Mouse (Mus musculus): ENCODE results near the gene Mrap2. TPM values are rescaled to one million over a fixed set of nuclear protein-coding genes. Genes with fewer than 3 reads are reported as not detected.
"Not testable (repeated sequence)": the region's sequence is repeated elsewhere in the genome, so short reads cannot be mapped to it uniquely, and the experiment has no call there.

Gene Mrap2
- under 1 TPM; 0.18 to 0.33 TPM for total RNA-seq (2021)
- long read RNA-seq, experiment 1: 0 reads
- long read RNA-seq, experiment 2: 0 reads

DNA sequence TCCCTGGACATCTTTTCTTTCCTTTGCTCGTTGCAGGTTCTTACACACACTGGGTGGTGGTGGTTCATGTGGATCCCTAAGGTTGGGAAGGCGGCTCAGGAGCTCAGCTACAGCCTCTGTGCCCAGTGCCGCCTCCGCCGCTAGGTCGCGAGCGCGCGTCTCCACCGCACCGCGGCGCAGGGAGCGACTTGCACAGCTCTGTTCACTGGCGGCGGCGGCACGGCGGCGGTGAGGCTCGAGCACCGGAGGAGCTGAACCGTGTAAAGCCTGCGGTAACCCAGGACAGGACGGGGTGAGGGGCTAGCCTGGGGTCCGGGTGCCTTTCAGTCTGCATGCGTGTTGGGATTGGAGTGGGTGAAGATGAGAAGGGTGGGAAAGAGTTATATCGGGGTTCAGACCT lies at the start of gene Mrap2:
Gene Mrap2 (plus strand): TSS at position 201 of the 400 bp plus-strand sequence.
- peak; percentile 1 for DNase-seq (ENCODE audit: low spot score)

DNA sequence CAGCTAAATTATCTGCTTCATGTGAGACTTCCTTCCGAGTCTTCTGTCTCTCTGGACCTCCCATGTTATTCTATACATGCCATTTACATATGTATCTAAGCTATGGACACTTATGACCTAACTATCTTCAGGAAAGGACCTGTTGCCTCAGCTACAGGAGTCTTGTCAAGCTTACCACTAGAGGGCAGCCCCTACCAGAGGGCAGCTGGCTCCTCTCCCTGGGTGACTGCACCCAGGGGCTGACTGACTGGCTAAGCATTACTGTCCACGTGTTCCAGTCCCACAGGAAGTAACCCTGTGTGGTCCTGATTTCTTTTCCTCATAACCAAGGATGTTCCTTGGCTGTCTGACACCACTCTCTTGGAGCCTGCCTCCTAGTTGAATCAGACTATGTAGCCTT lies 46.1 kb upstream of the Mrap2 start:
- peak; percentile 12 for DNase-seq (ENCODE audit: low spot score)

DNA sequence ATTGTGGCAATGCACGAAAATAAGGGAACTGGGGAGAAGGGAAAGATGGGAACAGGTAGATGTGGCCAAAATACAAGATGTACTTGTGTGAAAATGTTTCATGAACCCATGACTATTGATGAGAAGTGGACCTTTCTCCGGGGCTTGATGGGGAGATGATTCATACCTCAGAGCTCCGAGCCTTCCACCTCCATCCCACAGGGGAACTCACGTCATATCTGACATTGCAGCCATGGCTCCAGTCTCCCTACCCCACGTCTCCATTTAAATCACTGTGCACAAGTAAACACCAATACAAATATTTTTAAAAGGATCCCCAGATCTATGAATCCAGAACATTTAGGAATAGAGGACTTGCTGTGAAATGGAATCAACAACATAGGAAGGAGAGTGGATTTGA lies 29.1 kb upstream of the Mrap2 start:
- no peak for DNase-seq (ENCODE audit: low spot score)

DNA sequence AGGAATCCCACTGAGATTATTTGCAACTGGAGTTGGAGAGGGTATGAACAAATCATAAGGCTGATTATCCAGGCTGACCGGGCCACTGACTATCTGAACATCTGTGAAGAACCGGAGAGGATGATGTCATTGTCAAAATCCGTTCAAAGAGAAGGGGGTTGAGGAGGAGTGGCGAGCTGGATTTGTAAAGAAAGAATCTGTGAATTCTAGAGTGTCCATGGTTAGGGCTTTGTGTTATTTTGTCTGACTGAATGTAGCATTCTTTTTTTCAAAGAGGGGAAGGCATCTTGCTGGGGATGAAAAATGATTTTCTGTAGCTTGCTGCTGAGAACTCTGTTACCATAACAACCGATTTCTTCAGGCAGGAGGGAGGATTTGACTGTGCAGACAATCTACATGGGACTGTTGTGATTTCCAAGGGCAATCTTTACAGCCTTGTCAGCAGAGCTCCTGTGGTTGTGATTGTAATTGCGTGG lies 28.6 kb upstream of the Mrap2 start:
- DNase-seq (ENCODE audit: low spot score): no peak

DNA sequence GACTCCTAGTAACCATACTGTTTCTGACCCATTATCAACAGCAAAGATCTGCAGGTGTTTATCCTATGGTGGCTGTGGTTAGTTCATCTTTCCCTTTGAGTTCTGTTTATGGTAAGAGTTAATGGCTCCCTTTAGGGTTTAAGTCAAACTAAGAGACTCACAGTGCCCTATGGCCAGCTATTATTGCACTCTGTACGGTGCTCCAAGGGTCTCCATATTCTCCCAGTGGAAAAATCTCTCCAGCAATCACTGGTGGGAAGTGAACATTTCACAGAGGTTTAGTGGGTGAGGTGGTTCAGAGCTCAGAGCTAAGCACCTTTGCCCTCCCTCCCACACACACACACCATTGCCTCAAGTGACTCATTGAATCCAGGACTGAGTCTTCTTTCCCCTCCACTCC lies 28.1 kb upstream of the Mrap2 start:
- no peak for DNase-seq (ENCODE audit: low spot score)

DNA sequence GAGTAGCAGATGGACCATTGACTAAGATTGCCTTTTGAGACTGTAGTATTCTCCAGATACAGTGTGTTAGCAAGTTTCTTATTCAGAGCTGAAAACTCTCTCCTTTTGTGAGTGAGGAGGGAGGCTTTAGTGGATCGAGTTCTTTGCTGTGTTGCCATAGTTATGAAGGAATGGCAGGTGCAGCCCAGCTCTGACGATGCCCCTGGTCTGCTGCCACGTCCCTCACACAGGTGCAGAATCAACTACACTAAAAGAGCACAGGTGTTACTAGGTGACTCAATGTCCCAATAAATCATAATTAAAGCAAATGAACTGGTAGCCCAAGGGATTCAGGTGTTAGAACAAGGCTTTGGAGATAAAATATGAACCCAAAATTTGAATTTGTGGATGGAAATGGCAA lies 25.1 kb upstream of the Mrap2 start:
- no peak for DNase-seq (ENCODE audit: low spot score)

DNA sequence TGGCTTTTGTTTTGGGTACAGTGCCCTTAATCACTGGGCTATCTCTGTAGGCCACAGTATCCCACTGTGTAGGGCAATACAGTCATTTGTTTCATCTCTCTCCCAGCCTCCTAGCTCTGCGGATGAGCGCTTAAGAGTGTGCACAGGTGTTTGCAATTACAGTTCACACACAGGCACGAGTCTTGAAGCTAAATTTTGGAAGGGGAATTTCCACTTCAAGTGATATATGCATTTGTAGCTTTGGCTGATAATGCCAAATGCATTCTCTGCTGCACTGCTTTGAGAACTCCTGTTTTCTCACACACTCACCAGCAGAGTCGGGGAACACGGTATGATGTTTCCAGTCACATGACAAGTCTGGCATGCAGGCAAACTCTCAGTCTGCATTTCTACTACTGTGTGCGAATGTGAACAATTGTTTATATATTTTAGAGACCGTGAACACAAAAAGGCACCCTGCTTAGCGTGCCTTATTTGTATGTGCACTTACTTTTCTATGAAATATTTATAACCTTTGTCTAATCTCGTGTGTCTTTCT lies 22.1 kb upstream of the Mrap2 start:
- DNase-seq (ENCODE audit: low spot score): no peak

DNA sequence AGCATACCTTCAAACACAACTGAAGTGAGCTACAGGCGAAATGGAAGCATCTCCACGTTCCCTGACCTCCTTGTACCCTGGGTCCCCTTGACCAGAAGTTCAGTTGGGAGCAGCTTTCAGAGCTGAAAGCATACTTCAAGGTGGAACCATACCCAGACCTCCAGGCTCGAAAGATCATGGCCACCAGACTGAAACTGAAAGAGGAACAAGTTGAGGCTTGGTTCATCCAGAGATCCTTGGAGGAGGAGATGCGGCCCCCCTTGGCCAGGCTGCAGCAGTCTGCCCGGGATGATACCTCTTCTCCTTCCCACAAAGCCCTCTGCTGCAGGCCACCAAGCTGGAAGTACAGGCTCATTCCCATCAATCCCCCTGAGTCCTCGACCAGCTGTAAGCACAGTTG lies 17.1 kb upstream of the Mrap2 start:
- DNase-seq (ENCODE audit: low spot score): not testable (repeated sequence)

DNA sequence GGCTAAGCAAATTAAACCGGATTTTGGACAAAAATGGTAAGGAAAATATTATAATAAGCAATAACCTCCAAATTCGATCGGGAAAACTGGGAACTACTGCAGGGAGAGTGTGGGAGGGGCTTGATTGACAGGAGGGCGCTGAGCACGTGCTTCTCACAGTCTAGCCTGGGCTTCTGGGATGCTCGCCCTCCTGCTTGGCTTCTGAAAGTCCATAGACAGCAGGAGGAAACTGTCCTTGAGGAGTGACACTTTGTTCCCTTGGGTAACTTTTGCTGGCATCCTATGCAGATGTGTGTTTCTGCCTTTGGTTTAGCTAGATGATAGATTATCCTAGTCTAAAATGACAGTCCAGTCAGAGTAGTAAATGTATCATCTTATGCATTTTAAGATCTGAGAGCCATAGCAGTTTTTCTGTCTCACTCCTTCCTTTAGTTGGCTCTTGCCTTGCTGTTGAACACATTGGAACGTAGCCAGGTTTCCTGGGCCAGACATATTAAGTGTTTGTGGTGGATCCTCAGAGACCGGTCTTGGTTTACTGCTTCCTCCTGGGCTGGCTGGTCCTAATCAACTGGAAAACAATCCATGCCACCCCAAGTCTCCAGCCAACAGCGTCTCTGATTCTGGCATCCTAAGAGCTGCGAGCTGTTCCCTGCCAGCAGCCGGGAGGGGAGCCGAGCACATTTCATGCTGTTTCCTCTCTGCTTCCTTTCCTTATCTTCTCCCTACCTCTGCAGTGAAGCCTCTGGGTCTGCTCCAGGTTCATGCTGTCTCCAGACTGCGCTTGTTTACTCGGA lies 8.1 kb upstream of the Mrap2 start:
- no peak for DNase-seq (ENCODE audit: low spot score)

DNA sequence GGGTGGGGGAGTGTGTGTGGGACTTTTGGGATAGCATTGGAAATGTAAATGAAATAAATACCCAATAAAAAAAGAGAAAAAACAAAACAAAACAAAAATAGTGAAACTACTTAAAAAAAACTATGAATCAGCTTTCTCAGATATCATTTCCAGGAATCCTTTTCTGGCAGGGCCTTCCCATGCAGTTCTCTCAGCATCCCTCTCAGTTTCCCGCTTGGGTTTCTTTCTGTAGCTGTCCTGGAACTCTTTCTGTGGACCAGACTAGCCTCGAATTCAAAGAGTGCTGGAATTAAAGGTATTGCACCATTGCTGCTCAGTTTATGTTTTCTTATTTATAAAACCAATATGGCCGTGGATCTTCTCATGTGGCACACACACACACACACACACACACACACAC lies 1.0 kb upstream of the Mrap2 start:
- no peak for DNase-seq (ENCODE audit: low spot score)

DNA sequence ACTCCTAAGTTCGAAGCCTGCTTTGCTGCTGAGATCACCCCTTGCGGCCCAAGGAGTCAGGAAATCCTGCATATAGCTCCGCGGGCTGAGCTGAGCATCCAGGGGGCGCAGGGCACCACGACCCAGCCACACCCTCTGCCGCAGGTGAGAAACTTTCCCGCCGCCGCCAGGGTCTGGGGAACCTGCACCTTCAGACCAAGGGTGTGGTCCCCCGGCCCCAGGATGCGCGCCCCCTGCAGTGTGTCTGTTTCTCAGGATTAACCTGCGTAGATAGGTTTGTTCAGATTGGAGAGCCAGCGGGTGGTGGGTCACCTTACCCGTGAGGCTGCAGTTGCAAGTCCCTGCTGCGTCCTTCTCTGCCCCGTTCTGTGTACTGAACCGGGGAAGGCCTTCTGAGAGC lies 426 bp downstream of the Mrap2 start:
- no peak for DNase-seq (ENCODE audit: low spot score)

DNA sequence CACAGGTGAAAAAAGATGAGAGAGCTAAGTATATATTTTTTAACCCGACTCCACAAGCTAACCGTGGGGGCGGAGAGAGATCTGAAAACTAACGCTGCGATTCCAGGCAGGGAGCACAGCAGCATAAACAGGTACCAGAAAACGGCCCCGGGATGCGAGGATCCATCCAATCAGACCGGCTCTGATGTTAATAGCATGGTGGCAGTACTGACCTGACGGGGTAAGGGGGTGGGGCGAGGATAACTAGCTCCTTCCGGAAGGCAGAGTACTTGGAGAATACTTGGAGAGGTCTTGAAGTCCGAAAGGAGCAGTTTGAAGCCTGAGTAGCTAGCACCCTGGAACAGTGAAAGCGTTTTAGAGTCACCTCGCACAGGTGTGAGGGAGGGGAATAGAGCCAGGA lies 1.1 kb downstream of the Mrap2 start:
- DNase-seq (ENCODE audit: low spot score): no peak

DNA sequence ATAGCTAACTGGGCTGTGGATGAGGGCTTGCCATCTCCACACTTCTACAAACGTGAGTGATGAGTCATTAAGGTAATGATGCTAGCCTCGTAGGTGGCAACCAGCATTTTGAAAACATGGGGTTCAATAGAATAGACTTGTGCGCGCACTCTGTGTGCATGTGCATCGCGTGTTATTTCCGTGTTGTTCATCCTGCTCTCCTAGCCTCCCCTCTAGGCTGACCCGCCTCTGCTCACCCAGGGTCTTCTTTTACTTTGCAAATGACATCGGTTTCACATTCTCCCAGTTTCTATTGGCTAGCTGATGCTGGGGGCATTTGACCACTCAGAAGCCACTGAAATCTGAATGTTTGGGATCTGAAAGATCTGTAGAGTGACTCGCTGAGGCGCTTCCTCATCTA lies 1.6 kb downstream of the Mrap2 start:
- no peak for DNase-seq (ENCODE audit: low spot score)

DNA sequence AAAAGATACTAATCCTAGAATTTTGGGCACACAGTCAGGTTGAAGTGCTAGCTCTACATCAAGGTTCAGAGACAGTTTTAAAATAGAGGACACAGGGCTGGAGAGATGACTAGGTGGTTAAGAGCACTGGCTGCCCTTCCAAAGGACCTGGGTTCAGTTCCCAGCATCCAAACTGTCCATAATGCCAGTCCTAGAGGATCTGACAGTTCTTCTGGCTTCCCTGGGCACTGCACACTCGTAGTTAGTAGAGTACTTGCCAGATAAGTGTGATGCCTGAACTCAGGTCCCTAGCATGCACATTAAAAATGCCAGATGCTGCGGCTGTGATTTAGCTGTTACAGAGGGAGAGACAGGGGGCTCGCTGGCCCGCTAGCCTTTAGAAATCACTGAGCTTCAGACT lies 2.3 kb downstream of the Mrap2 start:
- no peak for DNase-seq (ENCODE audit: low spot score)

DNA sequence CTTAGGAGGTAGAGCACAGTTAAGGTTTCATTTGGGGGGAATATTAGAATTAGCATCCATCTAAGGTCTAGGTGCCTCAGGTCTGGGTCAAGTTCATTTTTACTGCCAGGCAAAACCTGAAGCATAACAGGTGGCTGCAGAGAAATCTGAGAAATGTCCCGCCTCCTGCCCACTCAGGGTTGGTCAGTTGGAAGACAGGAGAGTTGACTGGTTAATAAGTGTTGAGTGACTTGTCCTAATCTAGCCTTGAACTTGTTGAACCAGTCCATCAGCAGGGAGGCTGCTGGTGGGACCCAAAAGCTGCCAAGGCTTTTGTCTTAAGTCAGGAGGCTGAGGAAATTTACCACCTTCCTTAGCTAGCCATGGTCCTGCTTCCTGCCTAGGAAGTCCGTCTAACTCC lies 3.8 kb downstream of the Mrap2 start:
- DNase-seq (ENCODE audit: low spot score): no peak

DNA sequence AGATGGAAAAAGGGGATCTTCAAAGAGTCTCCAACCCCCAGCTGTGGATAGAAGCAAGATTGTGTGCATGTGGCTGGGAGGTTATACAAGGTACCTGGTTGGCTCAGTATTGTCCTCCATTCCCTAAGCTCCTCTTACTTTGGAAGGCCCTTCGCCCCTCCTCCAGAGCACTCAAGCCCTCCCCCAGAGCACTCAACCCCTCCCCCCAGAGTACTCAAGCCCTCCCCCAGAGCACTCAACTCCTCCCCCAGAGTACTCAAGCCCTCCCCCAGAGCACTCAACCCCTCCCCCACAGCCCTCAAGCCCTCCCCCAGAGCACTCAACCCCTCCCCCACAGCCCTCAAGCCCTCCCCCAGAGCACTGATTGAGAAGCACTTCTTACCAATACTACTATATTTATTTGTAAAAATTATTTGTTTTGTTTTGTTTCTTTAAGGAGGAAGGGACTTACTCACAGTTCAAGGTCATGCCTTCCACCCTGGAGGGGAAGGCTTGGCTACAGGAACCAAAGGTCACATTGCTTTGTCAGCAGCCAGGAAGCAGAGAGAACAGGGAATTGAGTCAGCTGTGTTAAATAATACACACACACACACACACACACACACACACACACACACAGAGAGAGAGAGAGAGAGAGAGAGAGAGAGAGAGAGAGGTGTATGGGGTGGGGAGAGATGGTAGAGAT lies 8.7 kb downstream of the Mrap2 start:
- no peak for DNase-seq (ENCODE audit: low spot score)

DNA sequence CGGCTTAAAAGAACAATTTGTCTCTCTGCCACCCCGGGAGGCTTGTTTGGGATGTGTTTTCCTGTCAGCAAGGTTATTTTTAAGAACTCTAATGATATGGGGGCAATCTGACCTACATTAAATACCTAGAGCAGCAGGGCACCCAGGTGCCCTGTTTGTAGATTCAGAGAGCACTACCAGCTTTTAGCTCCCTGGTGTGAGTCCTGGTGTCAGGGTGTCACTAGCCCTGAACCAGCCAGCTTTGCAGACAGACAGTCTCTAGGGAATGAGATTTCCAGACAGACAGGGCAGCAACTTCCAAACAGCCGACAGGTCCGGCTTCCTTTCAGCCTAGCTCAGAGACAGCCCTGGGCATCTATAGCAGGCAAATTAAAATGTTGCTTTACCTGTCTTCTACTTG lies 18.5 kb downstream of the Mrap2 start:
- DNase-seq (ENCODE audit: low spot score): no peak

DNA sequence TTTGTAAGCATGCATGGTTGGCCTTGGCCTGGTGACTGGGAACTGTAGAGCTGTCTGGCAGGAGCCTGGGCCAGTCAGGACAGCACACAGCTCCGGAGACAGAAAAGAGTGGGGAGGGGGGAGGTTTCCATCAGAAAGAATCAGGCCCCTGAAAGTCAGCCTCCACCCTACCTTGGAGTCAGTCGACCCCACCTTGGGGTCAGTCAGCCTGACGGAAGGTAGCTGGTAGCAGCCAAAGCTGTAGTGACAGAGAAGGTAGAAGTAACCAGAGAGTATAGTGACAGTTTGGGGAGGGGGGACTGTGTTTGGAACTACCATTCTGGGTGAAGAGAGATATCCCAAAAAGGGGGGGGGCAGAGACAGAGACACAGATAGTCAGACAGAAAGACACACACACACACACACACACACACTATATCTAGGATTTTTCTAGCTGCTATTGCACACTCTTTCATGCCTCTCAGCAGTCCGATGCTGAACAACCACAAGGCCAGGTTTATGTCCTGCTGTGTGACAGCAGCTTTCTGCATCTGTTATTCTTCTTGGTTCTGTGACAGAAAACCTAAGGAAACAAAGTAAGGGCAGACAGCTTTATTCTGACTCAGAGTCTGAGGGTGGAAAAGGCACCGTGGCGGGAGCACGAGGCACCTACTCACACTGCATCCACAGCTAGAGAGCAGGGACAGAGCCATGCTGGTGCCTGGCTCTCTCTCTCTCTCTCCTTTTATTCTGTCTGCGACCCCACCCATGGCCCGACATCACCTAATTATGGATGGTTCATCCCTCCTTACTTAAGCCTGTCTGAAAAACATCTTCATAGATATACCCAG lies 23.1 kb downstream of the Mrap2 start:
- DNase-seq (ENCODE audit: low spot score): no peak

DNA sequence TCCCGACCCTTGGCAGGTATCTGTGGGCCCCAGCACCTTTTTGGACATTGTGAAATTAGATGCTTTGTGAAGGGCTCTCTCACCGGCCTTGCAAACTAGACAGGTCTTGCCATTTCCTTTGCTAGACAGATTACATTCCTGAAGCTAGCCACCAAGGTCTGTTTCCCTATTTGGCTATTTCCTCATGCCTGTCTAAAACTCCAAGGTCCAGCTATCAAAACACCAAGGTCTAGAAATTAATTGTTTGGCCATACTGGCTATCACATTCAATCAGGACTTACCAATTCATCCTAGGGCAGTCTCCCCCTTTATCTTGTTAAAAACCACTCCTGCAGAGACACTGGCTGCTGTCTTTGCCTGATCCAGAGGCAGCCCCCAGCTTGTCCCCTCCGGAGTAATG lies 23.9 kb downstream of the Mrap2 start:
- no peak for DNase-seq (ENCODE audit: low spot score)

DNA sequence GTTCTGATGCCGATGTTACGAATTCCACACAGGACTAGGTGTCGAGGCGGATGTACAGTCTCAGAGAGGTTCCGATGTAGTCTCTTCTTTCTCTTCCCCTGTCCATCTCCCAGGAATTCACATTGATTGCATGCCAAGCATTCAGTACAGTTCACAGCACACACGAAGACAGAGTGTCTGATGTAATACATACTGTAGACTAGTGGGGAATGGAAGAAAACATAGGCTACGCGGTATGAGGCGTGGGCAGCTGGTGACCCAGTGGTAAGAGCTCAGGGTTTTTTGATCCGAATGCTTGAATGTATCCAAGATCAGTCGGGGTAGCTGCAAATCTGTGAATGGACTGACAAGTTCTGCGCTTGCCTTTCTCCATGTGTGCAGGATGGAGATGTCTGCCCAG lies 25.0 kb downstream of the Mrap2 start:
- DNase-seq (ENCODE audit: low spot score): no peak

DNA sequence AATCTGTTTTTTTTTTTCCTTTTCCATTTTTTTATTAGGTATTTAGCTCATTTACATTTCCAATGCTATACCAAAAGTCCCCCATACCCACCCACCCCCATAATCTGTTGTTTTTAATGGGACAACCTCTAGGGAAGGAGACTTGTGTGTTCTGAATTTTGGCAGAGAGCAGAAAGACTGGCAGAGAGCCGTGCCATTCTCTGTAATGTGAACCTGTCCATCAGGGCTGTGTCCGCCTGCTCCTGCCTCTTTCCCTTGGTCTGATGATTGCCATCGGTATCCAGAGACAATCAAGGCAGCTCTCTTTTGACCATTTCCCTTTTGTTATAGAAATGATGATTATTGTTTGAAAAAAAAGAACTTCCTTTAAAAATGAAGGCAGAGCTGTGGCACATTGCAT lies 26.8 kb downstream of the Mrap2 start:
- no peak for DNase-seq (ENCODE audit: low spot score)

DNA sequence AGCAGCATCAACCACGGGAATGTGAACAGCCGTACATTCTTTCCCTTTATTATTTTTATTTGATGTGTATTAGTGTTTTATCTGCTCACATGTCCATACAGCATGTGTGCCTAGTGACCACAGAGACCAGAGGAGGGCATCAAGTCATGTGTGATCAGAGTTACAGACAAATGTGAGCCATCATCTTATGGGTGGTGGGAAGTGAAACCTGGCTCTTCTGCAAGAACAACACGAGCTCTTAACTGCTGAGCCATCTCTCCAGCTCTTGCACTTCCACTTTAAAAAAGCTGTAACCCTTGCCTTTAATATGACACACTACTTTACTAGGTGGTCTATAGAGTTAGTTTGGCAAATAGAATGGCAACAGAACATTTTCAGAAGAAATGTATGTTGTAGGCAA lies 27.4 kb downstream of the Mrap2 start:
- DNase-seq (ENCODE audit: low spot score): no peak
